Mouse (Mus musculus) lung, adult 2 months (tissue): ENCODE measurements around the gene Arhgef9.

Source experiments
- CTCF ChIP-seq: fragments of 200-500 bp; IDR thresholded peaks from 2 replicates; pipeline ENCODE4 v1.5.1; 2011; ENCODE audit warnings: mild to moderate bottlenecking, low read length, control low read depth; ENCODE audit not compliant: insufficient read depth
- POLR2A ChIP-seq: fragments of 200-500 bp; IDR thresholded peaks from 2 replicates; pipeline ENCODE4 v1.6.1; 2011; ENCODE audit warnings: low read depth, mild to moderate bottlenecking, control low read depth, low read length, borderline replicate concordance; ENCODE audit errors: extremely low read depth

DNA sequence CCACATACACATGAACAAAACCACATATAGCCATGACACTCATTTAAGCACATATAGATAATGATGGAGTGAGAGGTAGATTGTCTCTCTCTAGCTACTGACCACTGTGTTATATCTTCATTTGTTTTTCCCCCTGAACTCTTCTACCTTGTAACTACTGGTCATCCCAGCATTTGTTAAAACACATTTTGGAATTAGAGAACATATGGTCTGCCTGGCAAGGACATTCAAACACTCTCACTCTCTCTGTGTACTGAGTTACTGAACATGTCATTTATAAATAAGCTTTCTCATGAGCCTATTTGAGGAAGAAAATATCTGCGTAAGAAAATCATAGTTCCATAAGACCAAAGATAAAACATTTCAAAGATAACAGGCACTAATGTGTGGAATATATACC lies 64.9 kb downstream of the Arhgef9 start:
- TF ChIP-seq CTCF (no peak), POLR2A (no peak)
